Mouse (Mus musculus) testis, adult 2 months (tissue): ENCODE measurements around the gene Srsf3.

ENCODE experiments used
- CTCF ChIP-seq: fragments of 200-500 bp; IDR thresholded peaks from 2 replicates; pipeline ENCODE4 v1.5.1; 2012; ENCODE audit warnings: low read depth, mild to moderate bottlenecking, inconsistent platforms, low read length, moderate library complexity; ENCODE audit not compliant: control insufficient read depth, insufficient read depth, insufficient replicate concordance
- POLR2A ChIP-seq: fragments of 200-500 bp; IDR thresholded peaks from 2 replicates; pipeline ENCODE4 v1.6.1; 2012; ENCODE audit warnings: low read depth, mild to moderate bottlenecking, inconsistent platforms, low read length, moderate library complexity; ENCODE audit not compliant: control insufficient read depth

GRCm38 (mm10) chr17:29067847-29068246 is 35.4 kb downstream of the Srsf3 start:
- TF ChIP-seq POLR2A: no peak
- no peak for TF ChIP-seq CTCF
